Mouse (Mus musculus) heart, embryonic 12.5 days (tissue): ENCODE data around the gene Nop2. TPM values are rescaled to one million over a fixed set of nuclear protein-coding genes. Genes with fewer than 3 reads are reported as not detected.

ENCODE experiments used
- microRNA-seq: library from miRNA; unstranded; fragments of <30 nt; microRNA quantifications from one replicate; pipeline ENCODE4, GENCODE M21; 2017
- polyA plus RNA-seq: library from polyadenylated mRNA; unstranded; fragments of >200 nt; fragmentation: Nextera tagmentation; extraction: Ambion mirVana; gene quantifications from 2 replicates; pipeline ENCODE4 v1.2.1, GENCODE M21; 2016

Nop2 gene
- polyA plus RNA-seq, 1 experiment from 2014 or later = 55.0 TPM

Small RNA genes lying within 50 kb of the gene (microRNA-seq; reads per million reads assigned to microRNA genes)
- gene Mir7045 = not detected

Other genes with a start within 250 kb of the Nop2 start
- not detected in 2 replicates for gene Cd4, start 243.7 kb upstream of the Nop2 start, polyA plus RNA-seq
- 1.4 and 1.5 TPM in 2 replicates for gene Lag3, start 220.2 kb upstream of the Nop2 start, polyA plus RNA-seq
- gene Ptms, start 211.8 kb upstream of the Nop2 start, polyA plus RNA-seq = 233 and 243 TPM in 2 replicates
- 357 and 358 TPM in 2 replicates for gene Mlf2, start 200.5 kb upstream of the Nop2 start, polyA plus RNA-seq
- gene Cops7a, start 166.4 kb upstream of the Nop2 start, polyA plus RNA-seq = 148 and 149 TPM in 2 replicates
- 0.39 and 0.45 TPM in 2 replicates for gene Pianp, start 135.2 kb upstream of the Nop2 start, polyA plus RNA-seq
- 12.2 and 13.6 TPM in 2 replicates for gene Zfp384, start 122.8 kb upstream of the Nop2 start, polyA plus RNA-seq
- 76.7 and 81.8 TPM in 2 replicates for gene Ing4, start 92.1 kb upstream of the Nop2 start, polyA plus RNA-seq
- gene Acrbp, start 82.2 kb upstream of the Nop2 start, polyA plus RNA-seq = 5.1 and 6.9 TPM in 2 replicates
- gene Lpar5, start 64.0 kb upstream of the Nop2 start, polyA plus RNA-seq = 0.24 and 0.31 TPM in 2 replicates
- 76.2 and 77.3 TPM in 2 replicates for gene Chd4, start 35.9 kb upstream of the Nop2 start, polyA plus RNA-seq
- gene Iffo1, start 13.3 kb downstream of the Nop2 start, polyA plus RNA-seq = 11.3 and 11.8 TPM in 2 replicates
- 4,345 and 4,378 TPM in 2 replicates for gene Gapdh, start 34.6 kb downstream of the Nop2 start, polyA plus RNA-seq
- gene Ncapd2, start 59.8 kb downstream of the Nop2 start, polyA plus RNA-seq = 99.0 and 112 TPM in 2 replicates
- 217 and 218 TPM in 2 replicates for gene Mrpl51, start 59.9 kb downstream of the Nop2 start, polyA plus RNA-seq
- gene Vamp1, start 83.6 kb downstream of the Nop2 start, polyA plus RNA-seq = 4.2 and 4.3 TPM in 2 replicates
- gene Tapbpl, start 100.0 kb downstream of the Nop2 start, polyA plus RNA-seq = 3.1 and 3.3 TPM in 2 replicates
- gene Cd27, start 105.1 kb downstream of the Nop2 start, polyA plus RNA-seq = 0.96 and 2.0 TPM in 2 replicates
- gene Tuba3a, start 154.1 kb downstream of the Nop2 start, polyA plus RNA-seq = not detected in 2 replicates
- 40.9 and 41.2 TPM in 2 replicates for gene Ltbr, start 182.0 kb downstream of the Nop2 start, polyA plus RNA-seq
- gene Scnn1a, start 188.8 kb downstream of the Nop2 start, polyA plus RNA-seq = 0.70 and 0.80 TPM in 2 replicates
- gene Tnfrsf1a, start 217.5 kb downstream of the Nop2 start, polyA plus RNA-seq = 37.2 and 37.9 TPM in 2 replicates
- not detected in 2 replicates for gene Plekhg6, start 248.9 kb downstream of the Nop2 start, polyA plus RNA-seq